Mouse (Mus musculus) heart, adult 18-20 months (tissue): ENCODE results near the gene Thumpd2. TPM values are rescaled to one million over a fixed set of nuclear protein-coding genes. Genes with fewer than 3 reads are reported as not detected.

Source experiments
- DNase-seq, 2 experiments: peaks; one replicate each; pipeline ENCODE4 v3.0.0; 2021 to 2022; ENCODE audit warnings: mixed read lengths in 1 of 2
- total RNA-seq, 2 experiments: library from RNA; stranded (reverse); gene quantifications; 2 replicates each; pipeline ENCODE4 v1.2.3; 2021

Thumpd2 gene
- total RNA-seq, 2 experiments from 2014 or later: 3.5 to 3.6 TPM

GRCm38 (mm10) chr17:81035354-81035753 lies 29.5 kb downstream of the Thumpd2 start:
- no peak for DNase-seq

- DNase-seq: no peak
Measured at GRCm38 (mm10) chr17:81032957-81033356, 31.9 kb downstream of the Thumpd2 start.

GRCm38 (mm10) chr17:81031830-81032442 lies 32.9 kb downstream of the Thumpd2 start:
- no peak for DNase-seq

GRCm38 (mm10) chr17:81027331-81027730 lies 37.6 kb downstream of the Thumpd2 start:
- no peak for DNase-seq

GRCm38 (mm10) chr17:81017132-81017531 lies 47.8 kb downstream of the Thumpd2 start:
- DNase-seq: no peak

- DNase-seq: peak; percentile 41 to 64
Measured at GRCm38 (mm10) chr17:81015814-81016447, 49.0 kb downstream of the Thumpd2 start.

GRCm38 (mm10) chr17:81010844-81011685 lies 53.8 kb downstream of the Thumpd2 start:
- no peak for DNase-seq

GRCm38 (mm10) chr17:81010199-81010598 lies 54.7 kb downstream of the Thumpd2 start:
- no peak for DNase-seq

- no peak for DNase-seq
Measured at GRCm38 (mm10) chr17:81009112-81009511, 55.8 kb downstream of the Thumpd2 start.

- no peak for DNase-seq
Measured at GRCm38 (mm10) chr17:81005292-81005691, 59.6 kb downstream of the Thumpd2 start.

GRCm38 (mm10) chr17:81004454-81004853 lies 60.4 kb downstream of the Thumpd2 start:
- DNase-seq: no peak

GRCm38 (mm10) chr17:81002130-81002529 lies 62.8 kb downstream of the Thumpd2 start:
- no peak for DNase-seq

- DNase-seq: no peak
Measured at GRCm38 (mm10) chr17:81001647-81002046, 63.2 kb downstream of the Thumpd2 start.

GRCm38 (mm10) chr17:81001010-81001409 lies 63.9 kb downstream of the Thumpd2 start:
- DNase-seq: no peak

GRCm38 (mm10) chr17:80998958-80999357 lies 65.9 kb downstream of the Thumpd2 start:
- no peak for DNase-seq

GRCm38 (mm10) chr17:80997226-80997625 lies 67.7 kb downstream of the Thumpd2 start:
- DNase-seq: no peak

- no peak for DNase-seq
Measured at GRCm38 (mm10) chr17:80991535-80992127, 73.3 kb downstream of the Thumpd2 start.

GRCm38 (mm10) chr17:80982976-80983375 lies 81.9 kb downstream of the Thumpd2 start:
- no peak for DNase-seq

GRCm38 (mm10) chr17:80982412-80982787 lies 82.5 kb downstream of the Thumpd2 start:
- peak; percentile 64 to 84 for DNase-seq

GRCm38 (mm10) chr17:80981721-80982411 lies 83.0 kb downstream of the Thumpd2 start:
- no peak for DNase-seq

GRCm38 (mm10) chr17:80980096-80980495 lies 84.8 kb downstream of the Thumpd2 start:
- DNase-seq: no peak

- DNase-seq: no peak
Measured at GRCm38 (mm10) chr17:80977245-80977644, 87.6 kb downstream of the Thumpd2 start.
